Mouse (Mus musculus) adrenal gland, postnatal 10 days (tissue): ENCODE measurements at regions not wholly inside any gene's neighbourhood (a gene's known extent, or its start where the extent isn't known, plus 50 kb on each side); places are given as distances from the start of the nearest gene placed in this dataset.
A peak's percentile ranks its signal among the peaks of the same experiment; 100 is the strongest.

Experiments used
- DNase-seq: peaks from one replicate; pipeline ENCODE4 v3.0.0; 2021; ENCODE audit warnings: mixed read lengths

DNA sequence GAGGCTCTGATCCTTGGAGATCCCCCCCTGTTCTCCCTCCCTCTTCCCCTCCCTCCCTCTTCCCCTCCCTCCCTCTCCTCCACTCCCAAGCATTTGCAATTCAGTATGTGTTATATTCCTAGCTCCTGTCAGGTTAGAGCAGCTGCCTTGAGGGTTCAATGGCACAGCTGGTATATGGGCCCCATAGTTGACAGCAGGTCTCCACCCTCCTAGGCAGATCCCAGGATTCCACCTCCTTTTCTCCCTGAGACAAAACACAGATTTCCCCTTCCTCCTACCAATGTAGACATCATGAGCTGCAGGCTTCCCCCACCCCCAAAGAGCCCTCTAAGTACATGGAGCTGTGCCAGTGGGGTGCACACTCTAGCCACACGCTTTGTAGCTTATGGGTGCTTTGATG lies 137.8 kb downstream of the Unc5cl start:
- no peak for DNase-seq

DNA sequence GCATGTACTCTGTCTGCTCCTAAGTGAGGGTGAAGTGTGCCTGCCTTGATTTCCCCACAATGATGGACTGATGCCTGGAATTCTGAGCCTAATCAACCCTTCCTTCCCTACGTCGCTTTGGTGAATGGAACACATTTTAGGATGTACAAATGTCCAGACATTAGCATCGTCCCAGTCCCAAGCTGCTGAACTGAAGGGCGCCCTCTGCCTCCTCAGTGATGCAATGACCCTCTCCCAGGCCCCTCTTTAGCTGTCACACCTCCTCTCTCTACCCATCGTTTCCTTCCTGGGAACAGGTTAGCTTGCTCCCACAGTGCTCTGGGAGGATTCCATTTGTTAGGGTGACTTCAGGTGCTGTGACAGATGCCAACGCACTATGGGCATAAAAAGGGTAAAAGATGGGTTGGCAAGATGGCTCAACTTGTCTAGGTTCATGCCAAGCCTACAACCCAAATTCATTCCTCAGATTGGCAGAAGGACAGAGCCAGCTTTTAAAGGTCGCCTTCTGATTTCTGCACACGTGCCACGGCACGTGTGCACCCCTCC lies 140.8 kb downstream of the Unc5cl start:
- no peak for DNase-seq

GRCm38 (mm10) chr17:48596406-48596805 lies 141.7 kb downstream of the Unc5cl start:
- DNase-seq, result peak; percentile 25

GRCm38 (mm10) chr17:48597301-48597700 lies 142.6 kb downstream of the Unc5cl start:
- DNase-seq, result no peak

GRCm38 (mm10) chr17:48598471-48599141 lies 143.9 kb downstream of the Unc5cl start:
- no peak for DNase-seq

- no peak for DNase-seq
Measured at GRCm38 (mm10) chr17:48600176-48600575, 145.5 kb downstream of the Unc5cl start.

DNA sequence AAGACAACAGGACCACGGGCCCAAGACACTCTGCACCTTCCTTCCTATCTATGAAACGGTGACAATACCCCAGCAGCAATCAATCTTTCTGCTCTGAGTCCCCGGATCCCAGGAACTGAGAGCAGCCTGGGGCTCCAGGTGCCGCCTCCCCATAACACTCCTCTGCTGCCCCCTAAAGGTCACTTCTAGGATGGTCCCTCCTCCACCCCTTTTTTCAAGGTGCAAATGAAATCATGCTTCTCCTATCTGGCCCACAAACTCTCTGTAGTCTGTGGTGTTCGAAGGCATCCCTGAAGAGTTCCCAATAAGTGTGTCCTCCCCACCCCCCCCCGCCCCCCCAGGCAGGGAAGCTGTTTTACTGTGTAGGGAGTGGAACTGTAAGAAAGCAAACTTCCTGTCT lies 147.9 kb downstream of the Unc5cl start:
- peak; percentile 75 for DNase-seq

DNA sequence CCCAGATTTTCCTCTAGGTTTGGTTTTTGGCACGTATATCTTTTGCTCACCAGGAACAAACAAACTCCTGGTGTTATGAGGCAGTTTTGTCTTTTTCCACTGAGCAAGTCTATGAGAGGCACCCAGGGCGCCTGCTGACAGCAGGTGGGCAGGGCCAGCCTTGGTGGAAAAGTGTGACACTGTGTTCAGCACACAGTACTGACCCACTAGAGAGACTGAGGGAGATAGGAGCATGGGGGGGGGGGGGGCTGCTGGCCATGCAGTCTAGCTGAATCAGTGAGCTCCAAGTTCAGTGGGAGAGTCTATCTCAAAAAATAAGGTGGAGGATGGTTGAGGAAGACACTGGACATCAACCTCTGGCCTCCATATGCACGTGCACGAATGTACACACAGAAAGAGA lies 152.1 kb downstream of the Unc5cl start:
- no peak for DNase-seq

GRCm38 (mm10) chr17:48608315-48608714 lies 153.6 kb downstream of the Unc5cl start:
- DNase-seq, result no peak

GRCm38 (mm10) chr17:48610107-48610506 lies 155.4 kb downstream of the Unc5cl start:
- no peak for DNase-seq

GRCm38 (mm10) chr17:48610806-48611205 lies 156.1 kb downstream of the Unc5cl start:
- no peak for DNase-seq

GRCm38 (mm10) chr17:48613491-48613890 lies 158.8 kb downstream of the Unc5cl start:
- DNase-seq, result no peak

DNA sequence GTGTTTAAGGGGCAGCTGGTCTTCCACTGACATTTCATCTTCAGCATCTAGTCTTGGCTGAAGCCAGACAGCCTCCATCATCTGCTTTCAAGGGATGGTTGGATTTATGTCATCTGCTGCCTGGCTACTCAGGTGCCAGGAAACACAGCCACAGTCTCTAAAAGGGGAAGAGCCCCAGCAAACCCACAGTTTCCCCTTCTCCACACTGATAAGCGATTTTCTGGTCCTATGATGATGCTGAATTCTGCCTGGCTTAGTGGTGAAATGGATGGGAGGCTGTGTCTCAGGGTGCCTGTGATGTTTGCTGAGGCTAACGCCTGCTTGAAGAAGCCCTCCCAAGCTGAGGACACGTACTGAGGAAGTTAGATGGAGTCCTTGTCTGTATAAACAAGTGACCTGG lies 160.5 kb downstream of the Unc5cl start:
- no peak for DNase-seq

DNA sequence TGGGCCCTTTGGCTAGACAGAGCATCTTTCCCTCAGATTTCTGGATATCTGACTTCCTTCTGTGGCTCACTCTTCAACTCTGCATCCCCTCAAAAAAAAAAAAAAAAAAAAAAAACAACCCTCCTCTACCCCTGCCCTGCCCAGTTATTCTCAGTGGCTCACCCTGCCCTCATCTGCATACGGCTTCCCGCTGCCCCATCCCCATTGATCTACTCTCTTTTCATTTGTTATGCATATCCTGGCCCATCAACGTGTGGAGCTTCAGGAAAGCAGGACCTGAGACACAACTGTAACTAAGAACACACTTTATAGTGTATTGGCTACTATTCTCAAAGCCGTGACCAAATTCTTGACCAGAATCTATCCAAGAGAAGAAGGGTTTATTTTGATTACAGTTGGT lies 161.5 kb downstream of the Unc5cl start:
- DNase-seq, result no peak

GRCm38 (mm10) chr17:48620896-48621295 lies 166.2 kb downstream of the Unc5cl start:
- DNase-seq, result no peak

DNA sequence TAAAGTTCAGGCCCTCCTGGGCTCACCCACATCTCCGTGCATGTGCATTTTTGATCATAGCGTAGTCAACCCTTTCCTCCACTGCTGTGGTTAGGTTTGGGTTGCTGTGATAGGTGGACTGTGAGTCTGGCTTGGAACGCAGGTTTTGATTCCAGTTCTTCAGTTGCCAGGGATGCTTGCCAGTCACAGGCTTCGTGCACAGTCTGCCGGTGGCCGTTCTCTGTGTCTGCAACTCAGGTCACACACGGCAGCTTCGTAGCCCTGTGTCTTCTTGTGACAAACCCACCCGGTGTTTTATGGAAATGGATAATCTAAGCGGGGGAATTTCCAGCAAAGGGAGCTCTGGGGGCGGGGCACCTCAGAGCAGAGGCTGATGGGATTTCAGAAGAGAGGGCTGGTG lies 167.0 kb downstream of the Unc5cl start:
- DNase-seq, result no peak

DNA sequence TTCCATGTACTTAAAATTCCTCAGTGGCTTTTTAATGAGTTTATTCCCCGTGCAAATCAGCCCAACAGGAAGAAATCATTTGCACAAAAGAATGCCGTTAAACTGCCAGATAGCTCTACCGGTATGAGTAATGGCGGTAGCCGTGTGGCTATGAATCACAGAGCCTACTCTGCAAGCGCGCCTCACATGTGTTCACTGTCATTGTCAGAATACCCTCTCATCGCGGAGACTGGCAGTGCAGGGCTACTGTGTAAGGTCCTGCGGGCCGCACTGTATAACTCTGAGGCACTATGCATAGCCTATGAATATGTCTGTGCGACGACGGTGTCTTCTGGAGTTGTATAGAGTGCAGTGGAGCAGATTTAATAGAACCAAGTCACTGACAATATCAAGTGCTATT lies 170.2 kb downstream of the Unc5cl start:
- no peak for DNase-seq

- no peak for DNase-seq
Measured at GRCm38 (mm10) chr17:48625971-48626370, 171.3 kb downstream of the Unc5cl start.

DNA sequence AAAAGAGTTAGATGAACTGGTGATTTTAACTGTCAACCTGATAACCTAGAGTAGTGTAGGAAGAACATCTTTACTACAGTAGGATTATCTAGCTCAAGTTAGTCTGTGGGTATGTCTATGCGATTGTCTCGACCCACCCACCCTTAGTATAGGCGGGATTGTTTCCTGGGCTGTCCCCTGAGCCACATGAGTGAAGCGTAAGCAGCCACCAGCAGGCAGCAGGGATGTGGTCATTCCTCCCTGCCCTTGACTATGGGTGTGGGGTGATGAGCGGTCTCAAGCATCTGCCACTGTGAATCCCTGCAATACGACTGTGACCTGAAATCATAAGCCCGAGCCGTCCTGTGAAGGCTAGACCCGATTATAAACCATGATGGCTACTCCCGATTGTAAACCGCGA lies 184.9 kb downstream of the Unc5cl start:
- DNase-seq, result no peak

- DNase-seq, result no peak
Measured at GRCm38 (mm10) chr17:48643533-48644019, 188.9 kb downstream of the Unc5cl start.

DNA sequence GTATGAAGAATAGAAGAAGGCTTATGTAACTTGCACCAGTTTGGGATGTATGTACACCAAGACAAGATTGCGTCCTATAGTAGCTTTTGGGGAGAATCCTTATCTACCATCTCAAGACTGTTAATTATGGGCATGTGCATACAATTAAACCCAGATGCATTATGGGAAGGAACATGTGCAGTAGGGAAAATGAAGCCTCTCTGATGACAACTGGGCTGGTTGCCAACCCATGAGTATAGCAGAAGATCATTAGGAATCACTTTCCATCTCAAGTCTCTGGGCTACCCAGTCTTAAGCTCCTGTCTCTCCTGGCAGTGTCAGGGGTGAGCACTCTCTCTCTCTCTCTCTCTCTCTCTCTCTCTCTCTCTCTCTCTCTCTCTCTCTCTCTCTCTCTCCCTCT lies 190.4 kb downstream of the Unc5cl start:
- DNase-seq, result no peak

GRCm38 (mm10) chr17:48646626-48647195 lies 192.0 kb downstream of the Unc5cl start:
- DNase-seq, result no peak

DNA sequence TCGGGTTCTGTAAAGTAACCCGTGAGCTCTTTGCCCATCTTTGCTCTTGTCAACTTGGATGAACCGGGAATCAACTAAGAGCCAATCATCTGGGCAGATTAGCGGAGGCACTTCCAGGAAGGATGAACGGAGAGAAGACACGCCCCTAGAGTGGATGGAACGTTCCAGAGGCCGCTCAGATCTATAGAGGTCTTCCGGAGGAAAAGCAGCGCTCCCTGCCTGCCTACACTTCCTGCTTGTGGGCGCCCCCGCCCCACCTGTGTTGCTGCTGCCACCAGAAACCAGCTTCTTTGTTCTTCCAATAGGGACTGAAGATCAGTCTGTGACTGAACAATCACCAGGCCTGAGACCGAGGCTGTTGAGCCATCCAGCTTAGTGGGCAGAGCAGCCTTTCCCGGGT lies 192.7 kb downstream of the Unc5cl start:
- DNase-seq, result no peak

- no peak for DNase-seq
Measured at GRCm38 (mm10) chr17:48650556-48650955, 195.9 kb downstream of the Unc5cl start.
